Mouse (Mus musculus): ENCODE measurements around the gene Hsh2d. TPM values are rescaled to one million over a fixed set of nuclear protein-coding genes. Genes with fewer than 3 reads are reported as not detected.

The Hsh2d gene
- polyA plus RNA-seq, 1 experiment from 2014 or later, result not detected

DNA sequence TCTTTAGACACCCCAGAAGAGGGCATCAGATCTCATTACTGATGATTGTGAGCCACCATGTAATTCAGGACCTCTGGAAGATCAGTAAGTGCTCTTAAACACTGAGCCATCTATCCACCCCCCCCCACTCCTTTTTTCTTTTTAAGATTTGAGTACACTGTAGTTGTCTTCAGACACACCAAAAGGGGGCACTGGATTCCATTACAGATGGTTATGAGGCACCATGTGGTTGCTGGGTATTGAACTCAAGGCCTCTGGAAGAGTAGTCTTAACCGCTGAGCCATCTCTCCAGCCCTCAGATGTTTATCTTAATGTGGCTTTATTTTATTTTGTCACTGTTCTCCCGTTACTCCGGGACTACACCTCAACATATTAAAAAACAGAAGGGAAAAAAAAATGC lies 29.4 kb upstream of the Hsh2d start:
- no peak for ATAC-seq (ENCODE audit: insufficient number of reproducible peaks, low FRiP score, low TSS enrichment, low read depth)
- Histone ChIP-seq H3K9me3 (no peaks in the 10 kb centered on the region), H3K4me1 (peaks cover 28% of the 10 kb centered on the region), H3K27me3 (no peaks in the 10 kb centered on the region), H3K4me3 (peak overlapping the region; percentile 92), H3K36me3 (peaks cover 5% of the 10 kb centered on the region; the same call in 1 of the 2 replicates), H3K9ac (no peak overlapping the region), H3K27ac (no peak overlapping the region), H3K4me2 (peak overlapping the region; percentile 74)
- 65% methylated on average over 3 of the region's 3 CpGs for WGBS

DNA sequence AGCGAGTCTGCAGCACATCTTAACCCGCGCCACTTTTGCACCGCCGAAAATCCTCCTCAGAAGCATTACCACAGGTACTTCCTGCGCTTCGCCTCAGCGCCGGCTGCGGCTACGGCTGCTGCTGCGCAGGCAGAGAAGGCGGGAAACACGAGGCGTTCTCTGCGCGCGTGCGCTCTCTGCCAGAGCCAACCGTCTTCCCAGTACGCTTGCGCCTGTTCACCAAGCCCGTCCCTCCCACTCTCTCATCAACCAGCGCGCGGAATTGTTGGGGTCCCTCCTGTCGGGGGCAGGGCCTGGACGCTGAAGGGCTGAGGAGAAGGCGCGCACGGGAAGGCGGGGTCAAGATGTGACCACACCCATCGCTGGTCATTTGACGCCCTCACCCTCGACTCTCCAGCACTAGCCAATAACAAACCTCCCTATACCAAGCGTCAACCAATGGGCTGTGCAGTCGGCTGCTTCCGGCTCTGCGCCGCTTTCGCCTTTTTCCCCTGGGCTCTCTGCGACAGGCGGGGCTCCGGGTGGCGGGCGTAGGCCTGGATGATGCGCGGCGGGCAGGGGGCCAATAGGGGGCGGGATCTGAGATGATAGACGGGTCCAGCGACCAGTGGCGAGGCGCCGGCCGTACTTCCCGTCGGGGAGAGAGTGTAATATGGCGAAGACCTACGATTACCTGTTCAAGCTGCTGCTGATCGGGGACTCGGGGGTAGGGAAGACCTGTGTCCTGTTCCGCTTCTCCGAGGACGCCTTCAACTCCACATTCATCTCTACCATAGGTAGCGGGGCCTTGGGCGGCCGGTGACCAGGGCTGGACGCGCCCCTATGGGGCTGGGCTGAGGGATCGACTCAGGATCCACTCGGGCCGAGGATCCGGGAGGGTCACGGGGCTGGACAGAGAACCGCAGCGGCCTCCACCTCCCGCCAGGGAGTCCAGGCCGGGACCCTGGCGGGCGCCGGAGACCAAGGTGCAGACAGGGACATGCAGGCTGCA lies 28.4 kb upstream of the Hsh2d start, which contains the start of gene Rab8a:
TSS of gene Rab8a (plus strand) at position 494 of the 991 bp plus-strand sequence.
- Histone ChIP-seq H3K9me3 (no peaks in the 10 kb centered on the region), H3K27ac (peak within 1 kb of the TSS; percentile 88), H3K36me3 (peaks cover 5% of the 10 kb centered on the region; the same call in 1 of the 2 replicates), H3K4me3 (peak within 1 kb of the TSS; percentile 92), H3K9ac (peak within 1 kb of the TSS; percentile 97), H3K27me3 (no peaks in the 10 kb centered on the region), H3K4me2 (peak within 1 kb of the TSS; percentile 77), H3K4me1 (peaks cover 28% of the 10 kb centered on the region)
- peak; percentile 99 for ATAC-seq (ENCODE audit: insufficient number of reproducible peaks, low FRiP score, low TSS enrichment, low read depth)
- under 1% methylated on average over 82 of the region's 82 CpGs for WGBS

DNA sequence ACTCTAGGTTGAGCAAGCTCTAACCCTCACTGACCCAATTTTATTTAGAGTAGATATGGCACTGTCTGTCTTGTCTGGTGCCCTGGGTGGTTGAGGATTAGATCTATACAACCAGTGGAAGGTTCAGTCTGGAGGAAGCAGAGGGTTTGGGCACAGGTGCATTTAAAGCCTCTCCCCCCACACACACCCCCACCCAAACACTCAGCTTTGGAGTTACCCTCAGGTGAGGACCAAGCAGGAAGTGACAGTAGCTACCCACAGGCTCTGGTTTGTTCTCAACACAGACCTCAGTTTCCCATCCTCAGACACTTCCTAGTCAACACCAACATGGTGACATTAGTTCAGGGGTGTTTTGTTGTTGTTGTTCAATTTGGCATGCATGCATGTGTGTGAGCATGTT lies 26.6 kb upstream of the Hsh2d start:
- no peak overlapping the region for H3K4me2 ChIP-seq
- no peak for ATAC-seq (ENCODE audit: insufficient number of reproducible peaks, low FRiP score, low TSS enrichment, low read depth)
- peaks cover 13% of the 10 kb centered on the region; the same call in 1 of the 2 replicates for H3K36me3 ChIP-seq
- H3K27ac ChIP-seq, result no peak overlapping the region
- no peaks in the 10 kb centered on the region for H3K27me3 ChIP-seq
- no peak overlapping the region for H3K4me3 ChIP-seq
- H3K9me3 ChIP-seq, result no peaks in the 10 kb centered on the region
- no peak overlapping the region for H3K9ac ChIP-seq
- H3K4me1 ChIP-seq, result peaks cover 28% of the 10 kb centered on the region

DNA sequence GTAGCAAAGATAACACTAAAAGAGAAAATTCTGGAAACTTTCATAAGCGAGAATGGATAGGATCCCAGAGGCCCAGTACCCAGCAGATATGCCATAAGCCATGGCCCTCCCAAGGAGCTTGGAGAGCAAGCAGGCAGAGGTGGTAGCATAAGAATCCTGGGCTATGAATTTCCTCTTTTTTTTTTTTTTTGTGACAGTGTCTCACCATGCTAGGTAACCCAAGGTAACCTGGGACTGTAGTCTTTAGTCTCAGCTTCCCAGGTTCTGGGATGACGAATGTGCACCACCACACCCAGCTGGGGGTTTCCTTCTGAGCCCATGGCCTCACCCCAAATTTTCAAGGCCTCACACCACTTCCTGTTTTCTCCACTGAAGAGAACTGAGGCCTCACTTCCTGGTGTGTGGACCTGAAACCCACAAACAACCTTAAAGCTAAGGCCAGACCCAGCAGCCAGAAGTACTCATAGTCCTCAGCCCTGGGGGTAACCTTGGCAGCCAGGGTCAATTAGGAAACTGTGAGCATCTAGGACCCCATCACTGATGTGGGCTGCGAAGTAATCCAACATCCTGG lies 20.3 kb upstream of the Hsh2d start:
- H3K27me3 ChIP-seq, result no peaks in the 10 kb centered on the region
- H3K4me3 ChIP-seq, result no peak overlapping the region
- H3K9me3 ChIP-seq, result no peaks in the 10 kb centered on the region
- peaks cover 76% of the 10 kb centered on the region for H3K36me3 ChIP-seq
- no peak overlapping the region for H3K4me2 ChIP-seq
- 89% methylated on average over 3 of the region's 3 CpGs for WGBS
- no peak overlapping the region for H3K27ac ChIP-seq
- no peaks in the 10 kb centered on the region for H3K4me1 ChIP-seq
- no peak overlapping the region for H3K9ac ChIP-seq
- ATAC-seq (ENCODE audit: insufficient number of reproducible peaks, low FRiP score, low TSS enrichment, low read depth), result no peak

DNA sequence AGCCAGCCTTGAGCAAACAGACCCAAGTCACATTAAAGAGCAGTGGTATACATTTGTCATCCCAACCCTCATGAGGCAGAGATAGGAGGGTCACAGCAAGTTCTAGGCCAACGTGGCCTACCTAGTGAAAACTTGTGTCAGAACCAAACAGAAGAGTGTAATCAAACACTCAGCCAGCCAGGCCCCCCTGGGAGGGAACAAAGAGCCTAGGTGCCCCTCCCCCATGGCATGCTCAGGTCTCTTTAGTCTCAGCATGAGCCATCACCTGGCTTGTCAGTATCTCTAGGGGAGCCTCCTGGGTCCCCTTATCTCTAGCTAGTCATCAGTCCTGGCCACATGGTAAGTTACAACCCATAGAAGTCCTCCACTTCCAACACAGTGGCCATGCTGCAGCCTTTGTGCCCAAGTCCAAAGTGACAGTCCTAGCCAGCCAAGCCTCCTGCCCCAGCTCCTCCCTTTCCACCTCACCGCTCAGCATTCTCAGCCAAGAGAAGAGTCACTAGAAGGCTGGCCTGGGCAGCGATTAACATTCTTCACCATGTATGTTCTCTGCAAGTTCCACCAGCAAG lies 19.7 kb upstream of the Hsh2d start:
- Histone ChIP-seq H3K4me3 (no peak overlapping the region), H3K9me3 (no peaks in the 10 kb centered on the region), H3K9ac (no peak overlapping the region), H3K36me3 (peaks cover 79% of the 10 kb centered on the region), H3K27me3 (no peaks in the 10 kb centered on the region), H3K4me2 (no peak overlapping the region), H3K27ac (no peak overlapping the region), H3K4me1 (no peaks in the 10 kb centered on the region)
- WGBS, result 78% methylated on average over 3 of the region's 3 CpGs
- ATAC-seq (ENCODE audit: insufficient number of reproducible peaks, low FRiP score, low TSS enrichment, low read depth), result no peak

DNA sequence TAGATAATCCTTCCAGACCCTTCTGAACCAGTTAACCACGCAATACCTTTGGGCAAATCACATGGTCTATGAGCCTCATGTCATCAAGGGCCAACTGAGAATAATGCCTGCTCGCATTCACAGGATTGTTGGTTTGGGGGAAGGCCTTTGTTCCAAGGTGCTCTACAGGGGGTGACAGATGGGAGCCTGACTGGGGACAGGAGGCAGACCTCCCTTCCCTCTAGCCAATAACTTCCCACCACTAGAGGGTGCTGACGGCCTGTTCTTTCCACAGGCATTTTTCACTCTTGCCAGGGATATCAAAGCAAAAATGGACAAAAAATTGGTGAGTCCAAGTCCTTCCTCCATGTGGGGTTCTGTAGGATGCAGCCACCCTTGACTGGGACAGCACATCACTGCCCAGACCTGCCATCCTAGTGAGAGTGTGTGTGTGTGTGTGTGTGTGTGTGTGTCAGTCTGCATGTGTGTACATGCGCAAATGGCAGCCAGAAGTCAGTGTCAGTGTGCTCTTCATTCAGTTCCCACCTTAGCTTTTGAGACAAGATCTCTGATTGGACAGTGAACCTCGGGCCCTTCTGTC lies 12.0 kb upstream of the Hsh2d start:
- no peak overlapping the region for H3K4me3 ChIP-seq
- H3K27ac ChIP-seq, result no peak overlapping the region
- H3K9ac ChIP-seq, result no peak overlapping the region
- H3K36me3 ChIP-seq, result peaks cover 93% of the 10 kb centered on the region
- no peak overlapping the region for H3K4me2 ChIP-seq
- no peaks in the 10 kb centered on the region for H3K4me1 ChIP-seq
- ATAC-seq (ENCODE audit: insufficient number of reproducible peaks, low FRiP score, low TSS enrichment, low read depth), result no peak
- H3K27me3 ChIP-seq, result no peaks in the 10 kb centered on the region
- H3K9me3 ChIP-seq, result no peaks in the 10 kb centered on the region
- 67% methylated on average over 5 of the region's 5 CpGs for WGBS

DNA sequence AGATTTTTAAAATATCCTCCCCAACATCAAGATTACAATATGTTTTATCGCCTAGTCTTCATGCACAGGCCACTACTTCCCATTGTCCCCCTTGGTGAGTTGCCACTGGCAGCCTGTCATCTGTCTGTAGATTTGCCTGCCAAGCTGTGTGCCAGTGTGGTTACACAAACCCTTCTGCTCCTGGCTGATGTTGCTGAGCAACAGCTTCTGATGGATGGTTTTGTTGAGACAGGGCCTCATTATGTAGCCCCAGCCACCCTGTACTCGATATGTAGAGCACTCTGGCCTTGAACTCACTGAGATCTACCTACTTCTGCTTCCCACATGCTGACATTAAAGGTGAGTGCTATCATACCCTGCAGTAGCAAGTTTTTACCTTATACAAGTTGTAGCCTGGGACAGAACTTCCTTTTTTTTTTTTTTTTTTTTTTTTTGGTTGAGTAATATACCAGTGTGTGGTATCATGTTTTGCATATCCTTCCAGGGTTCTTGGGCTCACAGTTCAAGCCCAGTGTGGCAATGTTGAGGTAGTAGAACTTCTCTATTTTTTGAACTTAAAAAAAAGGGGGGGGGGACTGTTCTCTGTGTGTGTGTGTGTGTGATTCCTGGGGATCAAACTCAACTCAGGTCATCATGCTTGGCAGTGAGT lies 5.8 kb upstream of the Hsh2d start:
- no peak for ATAC-seq (ENCODE audit: insufficient number of reproducible peaks, low FRiP score, low TSS enrichment, low read depth)
- H3K4me2 ChIP-seq, result no peak overlapping the region
- 88% methylated on average over 2 of the region's 2 CpGs for WGBS

DNA sequence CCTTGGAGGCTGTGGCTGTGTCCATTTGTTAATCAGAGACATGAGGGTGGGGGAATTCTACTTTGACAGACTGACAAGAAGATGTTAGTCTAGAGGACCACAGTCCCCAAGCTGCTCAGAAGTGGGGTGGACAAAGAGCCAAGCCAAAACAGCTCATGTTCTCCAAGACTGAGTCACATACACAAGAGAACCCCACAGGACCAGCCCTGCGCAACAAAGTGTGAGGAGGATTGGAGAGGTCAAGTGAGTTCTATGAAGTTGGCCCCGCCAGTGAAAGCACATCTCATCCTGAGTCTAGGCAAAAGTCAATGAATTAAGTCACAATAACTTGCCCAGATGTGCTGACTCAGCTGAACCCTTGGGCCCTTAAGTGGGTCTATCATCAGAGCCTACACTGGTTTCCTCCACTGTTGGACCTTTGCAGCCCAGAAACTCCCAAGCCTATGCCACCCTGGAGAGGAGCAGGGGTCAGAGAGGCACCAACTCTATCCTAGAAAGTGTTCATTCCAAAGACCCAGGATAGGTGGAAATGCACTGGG lies 1.6 kb upstream of the Hsh2d start:
- Histone ChIP-seq H3K9me3 (no peaks in the 10 kb centered on the region), H3K4me2 (no peak overlapping the region), H3K4me1 (0 out of 2 replicates have a peak, but pooled peaks cover 3% of the 10 kb centered on the region), H3K27ac (no peak overlapping the region), H3K36me3 (no peaks in the 10 kb centered on the region), H3K4me3 (no peak overlapping the region), H3K9ac (no peak overlapping the region), H3K27me3 (no peaks in the 10 kb centered on the region)
- no peak for ATAC-seq (ENCODE audit: insufficient number of reproducible peaks, low FRiP score, low TSS enrichment, low read depth)
- WGBS, result 89% methylated on average over 2 of the region's 2 CpGs

More for the DNA sequence above, 5.8 kb upstream of the Hsh2d start:
- H3K27ac ChIP-seq, result no peak overlapping the region
- no peaks in the 10 kb centered on the region for H3K9me3 ChIP-seq
- H3K36me3 ChIP-seq, result peaks cover 31% of the 10 kb centered on the region
- H3K27me3 ChIP-seq, result no peaks in the 10 kb centered on the region
- no peak overlapping the region for H3K9ac ChIP-seq
- H3K4me3 ChIP-seq, result no peak overlapping the region
- H3K4me1 ChIP-seq, result no peaks in the 10 kb centered on the region

DNA sequence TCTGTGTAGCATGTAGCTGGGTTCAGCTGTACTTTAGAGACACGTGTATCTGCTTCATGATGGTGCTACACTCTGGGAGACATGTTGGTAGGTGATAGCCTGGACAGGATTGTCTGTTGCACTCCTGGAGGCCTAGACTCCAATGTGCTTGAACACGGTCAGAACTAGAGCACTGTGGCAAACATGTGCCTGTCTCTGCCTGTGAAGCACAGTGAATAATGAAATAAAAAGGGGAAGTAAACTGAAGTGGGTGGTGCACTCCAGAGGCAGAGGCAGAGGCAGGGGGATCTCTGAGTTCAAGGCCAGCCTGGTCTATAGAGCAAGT lies 739 bp downstream of the Hsh2d start:
- no peak overlapping the region for H3K4me2 ChIP-seq
- 0 out of 2 replicates have a peak, but pooled peaks cover 3% of the 10 kb centered on the region for H3K4me1 ChIP-seq
- WGBS, result 87% methylated on average over 2 of the region's 2 CpGs
- H3K27me3 ChIP-seq, result no peaks in the 10 kb centered on the region
- ATAC-seq (ENCODE audit: insufficient number of reproducible peaks, low FRiP score, low TSS enrichment, low read depth), result no peak
- H3K9ac ChIP-seq, result no peak overlapping the region
- H3K27ac ChIP-seq, result no peak overlapping the region
- H3K9me3 ChIP-seq, result no peaks in the 10 kb centered on the region
- no peak overlapping the region for H3K4me3 ChIP-seq
- H3K36me3 ChIP-seq, result no peaks in the 10 kb centered on the region

DNA sequence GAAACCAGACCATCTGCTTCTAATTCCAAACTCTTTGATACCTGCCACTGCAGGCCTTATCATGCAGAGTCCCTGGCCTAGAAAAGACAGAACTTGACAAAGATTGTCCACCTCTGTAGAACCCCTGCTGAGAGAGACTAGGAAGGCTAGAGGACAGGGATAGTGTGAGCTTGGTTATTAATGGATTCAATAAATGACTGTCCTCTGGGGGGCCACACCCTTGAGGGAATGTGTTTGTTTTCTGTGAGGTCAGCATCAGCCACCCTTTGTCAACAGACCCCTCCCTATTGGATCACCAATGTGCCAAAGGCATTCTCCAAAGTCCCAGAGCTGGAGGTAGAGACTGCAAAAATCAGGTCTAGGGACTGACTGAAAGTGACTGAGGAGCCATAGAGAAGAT lies 2.6 kb downstream of the Hsh2d start:
- Histone ChIP-seq H3K36me3 (no peaks in the 10 kb centered on the region), H3K27me3 (no peaks in the 10 kb centered on the region), H3K9ac (no peak overlapping the region), H3K4me2 (no peak overlapping the region), H3K9me3 (no peaks in the 10 kb centered on the region), H3K27ac (no peak overlapping the region), H3K4me1 (0 out of 2 replicates have a peak, but pooled peaks cover 3% of the 10 kb centered on the region), H3K4me3 (no peak overlapping the region)
- no peak for ATAC-seq (ENCODE audit: insufficient number of reproducible peaks, low FRiP score, low TSS enrichment, low read depth)

DNA sequence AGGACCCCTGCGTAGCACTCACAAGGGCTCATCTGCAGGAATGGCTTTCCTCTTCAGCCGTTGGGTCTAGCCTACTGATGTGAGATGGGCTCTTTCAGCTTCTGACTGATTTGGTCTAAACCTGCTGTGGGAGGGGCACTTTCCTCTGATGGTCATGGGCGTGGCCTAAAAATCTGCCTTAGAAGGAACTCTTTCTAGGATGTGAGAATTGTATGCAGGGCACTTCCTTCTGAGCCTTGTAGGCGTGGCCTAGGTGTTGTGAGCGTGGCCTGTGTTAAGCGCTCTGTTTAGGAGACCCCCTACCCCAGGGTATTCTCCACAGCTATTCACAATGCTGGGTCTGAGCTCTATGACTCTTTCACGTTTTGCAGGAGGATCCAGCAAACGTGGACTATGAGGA lies 8.6 kb downstream of the Hsh2d start:
- H3K4me3 ChIP-seq, result no peak overlapping the region
- no peaks in the 10 kb centered on the region for H3K36me3 ChIP-seq
- no peaks in the 10 kb centered on the region for H3K9me3 ChIP-seq
- H3K27me3 ChIP-seq, result no peaks in the 10 kb centered on the region
- H3K27ac ChIP-seq, result no peak overlapping the region
- WGBS, result 59% methylated on average over 8 of the region's 8 CpGs
- no peaks in the 10 kb centered on the region for H3K4me1 ChIP-seq
- no peak for ATAC-seq (ENCODE audit: insufficient number of reproducible peaks, low FRiP score, low TSS enrichment, low read depth)
- H3K4me2 ChIP-seq, result no peak overlapping the region
- H3K9ac ChIP-seq, result no peak overlapping the region

Data from limb, embryonic 15.5 days (tissue).